Mouse (Mus musculus): ENCODE results near the gene Samd8.

DNA sequence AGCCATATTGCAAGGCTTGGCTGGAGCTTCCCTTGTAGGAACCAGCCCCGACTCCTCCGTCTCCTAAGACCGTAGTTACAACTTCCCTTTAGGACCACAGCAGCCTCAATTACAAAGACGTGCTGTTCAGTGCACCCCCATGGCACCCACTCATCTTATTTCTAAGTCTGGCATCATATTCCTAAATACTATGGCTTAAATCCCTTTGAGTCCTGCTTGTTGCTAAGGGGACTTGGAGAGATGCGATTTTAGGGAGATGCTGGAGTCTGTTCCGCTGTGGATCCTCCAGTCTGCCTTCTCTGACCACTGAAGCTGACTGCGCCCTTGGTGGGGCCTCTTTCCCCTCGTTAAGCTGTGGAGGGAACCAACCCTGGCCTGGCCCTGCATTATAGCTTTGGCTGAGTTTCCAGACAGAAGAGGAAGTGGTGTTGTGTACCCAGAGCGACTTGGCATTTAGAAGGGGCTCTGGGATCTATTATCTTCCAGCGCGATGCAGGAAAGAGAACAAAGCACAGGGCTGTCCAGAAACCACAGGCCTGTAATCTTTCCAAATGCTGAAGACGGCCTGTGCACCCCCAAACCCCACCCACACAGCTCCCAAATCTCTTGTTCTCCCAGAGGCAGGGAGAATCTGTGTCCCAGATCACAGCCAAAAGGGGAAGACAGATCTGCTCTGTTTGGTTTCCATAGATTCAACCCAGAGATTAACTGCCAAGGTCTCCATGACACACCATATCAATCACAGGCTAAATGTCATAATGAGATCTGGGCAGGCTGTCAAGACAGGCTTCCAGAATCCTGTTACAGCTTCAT is 43.4 kb upstream of the Samd8 start:
- TF ChIP-seq CTCF (IDR thresholded peaks at IDR 0.05) (no peak), POLR2A (IDR thresholded peaks at IDR 0.05; ENCODE audit: insufficient read depth, low read depth, low read length) (no peak)
